Mouse (Mus musculus): ENCODE data around the gene Arrb1. TPM values are rescaled to one million over a fixed set of nuclear protein-coding genes. Genes with fewer than 3 reads are reported as not detected.

The Arrb1 gene
- total and polyA plus RNA-seq, 2 experiments, result 6.2 to 6.5 TPM

GRCm38 (mm10) chr7:99533600-99533999 lies 1.7 kb upstream of the Arrb1 start:
- 67% methylated on average over 7 of the region's 7 CpGs for WGBS
- H3K4me1 ChIP-seq (ENCODE audit: control insufficient read depth, insufficient read depth, low read length), result no peaks in the 10 kb centered on the region; the same call in 1 of the 2 replicates
- TF ChIP-seq CTCF (IDR thresholded peaks at IDR 0.05; ENCODE audit: low read depth, low read length), result no peak
- no peak overlapping the region for H3K4me3 ChIP-seq (ENCODE audit: insufficient read depth, low read depth, low read length)
- H3K36me3 ChIP-seq (ENCODE audit: control insufficient read depth, insufficient read depth, low read length), result no peaks in the 10 kb centered on the region
- no peaks in the 10 kb centered on the region for H3K79me2 ChIP-seq (ENCODE audit: control insufficient read depth, insufficient read depth, low read length)
- DNase-seq (ENCODE audit: extremely low read depth, low read depth, low spot score), result no peak
- H3K27me3 ChIP-seq (ENCODE audit: control insufficient read depth, insufficient read depth, low read length), result no peaks in the 10 kb centered on the region
- no peak overlapping the region for H3K27ac ChIP-seq (replicated peaks; ENCODE audit: insufficient read depth, low read depth, low read length)
- H3K9ac ChIP-seq (ENCODE audit: low read depth, low read length), result no peak overlapping the region

DNA sequence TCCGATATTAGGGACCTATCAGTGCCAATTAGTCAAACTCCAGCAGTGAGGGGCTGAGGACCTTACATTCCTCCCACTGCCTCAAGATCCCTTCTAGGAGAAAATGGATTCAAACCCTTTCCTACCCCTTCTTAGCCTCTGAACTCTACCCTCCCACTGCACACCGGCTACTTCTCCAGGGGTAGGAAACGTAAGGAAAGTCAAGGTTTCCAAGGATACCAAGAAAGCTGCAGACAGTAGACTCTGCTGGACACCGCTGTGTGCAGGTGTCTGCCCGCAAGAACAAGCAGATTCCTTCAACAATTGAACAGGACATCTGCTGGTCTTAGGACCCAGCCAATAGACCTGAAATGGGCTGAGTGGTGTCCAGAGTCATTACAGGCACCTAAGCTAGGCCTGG lies 765 bp upstream of the Arrb1 start:
- H3K4me1 ChIP-seq (ENCODE audit: control insufficient read depth, insufficient read depth, low read length), result no peaks in the 10 kb centered on the region; the same call in 1 of the 2 replicates
- no peaks in the 10 kb centered on the region for H3K27me3 ChIP-seq (ENCODE audit: control insufficient read depth, insufficient read depth, low read length)
- no peak for DNase-seq (ENCODE audit: extremely low read depth, low read depth, low spot score)
- no peak overlapping the region for H3K4me3 ChIP-seq (ENCODE audit: insufficient read depth, low read depth, low read length)
- no peaks in the 10 kb centered on the region for H3K79me2 ChIP-seq (ENCODE audit: control insufficient read depth, insufficient read depth, low read length)
- 0 out of 2 replicates have a peak overlapping the region, but pooled peaks have one; percentile 2 for H3K27ac ChIP-seq (replicated peaks; ENCODE audit: insufficient read depth, low read depth, low read length)
- no peaks in the 10 kb centered on the region for H3K36me3 ChIP-seq (ENCODE audit: control insufficient read depth, insufficient read depth, low read length)
- WGBS, result 85% methylated on average over 5 of the region's 5 CpGs
- no peak overlapping the region for H3K9ac ChIP-seq (ENCODE audit: low read depth, low read length)
- no peak for TF ChIP-seq POLR2A (IDR thresholded peaks at IDR 0.05; ENCODE audit: extremely low read depth, insufficient read depth, low read length)
- no peak for TF ChIP-seq CTCF (IDR thresholded peaks at IDR 0.05; ENCODE audit: low read depth, low read length)

GRCm38 (mm10) chr7:99535741-99536501 lies 655 bp downstream of the Arrb1 start:
- Histone ChIP-seq H3K4me3 (ENCODE audit: insufficient read depth, low read depth, low read length) (peak overlapping the region; percentile 77), H3K27me3 (ENCODE audit: control insufficient read depth, insufficient read depth, low read length) (no peaks in the 10 kb centered on the region), H3K9ac (ENCODE audit: low read depth, low read length) (peak overlapping the region; percentile 92), H3K36me3 (ENCODE audit: control insufficient read depth, insufficient read depth, low read length) (no peaks in the 10 kb centered on the region), H3K4me1 (ENCODE audit: control insufficient read depth, insufficient read depth, low read length) (no peaks in the 10 kb centered on the region; the same call in 1 of the 2 replicates), H3K27ac (replicated peaks; ENCODE audit: insufficient read depth, low read depth, low read length) (peak overlapping the region; percentile 57), H3K79me2 (ENCODE audit: control insufficient read depth, insufficient read depth, low read length) (no peaks in the 10 kb centered on the region)
- DNase-seq (ENCODE audit: extremely low read depth, low read depth, low spot score), result no peak
- TF ChIP-seq CTCF (IDR thresholded peaks at IDR 0.05; ENCODE audit: low read depth, low read length) (no peak), POLR2A (IDR thresholded peaks at IDR 0.05; ENCODE audit: extremely low read depth, insufficient read depth, low read length) (no peak)
- 12% methylated on average over 46 of the region's 46 CpGs for WGBS

DNA sequence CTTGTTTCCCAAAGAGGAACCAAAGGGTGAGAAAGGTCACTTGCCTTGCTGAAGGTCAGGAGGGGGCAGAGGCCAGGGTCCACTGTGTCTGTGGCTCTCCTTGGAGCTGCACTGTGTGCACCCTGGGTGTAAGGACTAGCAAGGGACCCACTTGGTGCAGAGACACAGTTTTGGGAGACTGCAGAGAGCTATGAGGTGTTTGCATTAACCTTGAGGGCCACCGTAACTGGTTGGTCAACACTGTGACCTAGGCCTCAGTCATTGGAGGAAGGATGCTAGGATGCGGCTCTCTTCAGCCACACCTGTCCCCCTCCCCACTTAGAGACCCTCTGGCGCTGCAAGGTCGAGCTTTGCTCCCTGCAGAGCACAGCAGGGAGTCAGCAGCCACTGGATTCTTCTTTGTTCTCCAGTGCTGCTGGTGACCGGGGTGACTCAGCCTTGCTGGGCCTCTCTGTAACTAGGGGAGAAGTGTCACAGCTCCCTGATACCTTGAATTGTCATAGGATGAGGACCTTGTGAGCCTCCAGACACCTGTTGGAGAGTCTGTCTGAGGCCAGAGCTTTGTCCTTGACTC lies 2.0 kb downstream of the Arrb1 start:
- Histone ChIP-seq H3K27ac (replicated peaks; ENCODE audit: insufficient read depth, low read depth, low read length) (no peak overlapping the region), H3K27me3 (ENCODE audit: control insufficient read depth, insufficient read depth, low read length) (no peaks in the 10 kb centered on the region), H3K4me1 (ENCODE audit: control insufficient read depth, insufficient read depth, low read length) (no peaks in the 10 kb centered on the region), H3K4me3 (ENCODE audit: insufficient read depth, low read depth, low read length) (no peak overlapping the region), H3K36me3 (ENCODE audit: control insufficient read depth, insufficient read depth, low read length) (no peaks in the 10 kb centered on the region), H3K9ac (ENCODE audit: low read depth, low read length) (peak overlapping the region; percentile 10; the same call in 1 of the 2 replicates), H3K79me2 (ENCODE audit: control insufficient read depth, insufficient read depth, low read length) (peaks cover 5% of the 10 kb centered on the region; the same call in 1 of the 2 replicates)
- no peak for TF ChIP-seq POLR2A (IDR thresholded peaks at IDR 0.05; ENCODE audit: extremely low read depth, insufficient read depth, low read length)
- WGBS, result 75% methylated on average over 5 of the region's 5 CpGs
- no peak for DNase-seq (ENCODE audit: extremely low read depth, low read depth, low spot score)

GRCm38 (mm10) chr7:99538421-99538820 lies 3.2 kb downstream of the Arrb1 start:
- Histone ChIP-seq H3K4me1 (ENCODE audit: control insufficient read depth, insufficient read depth, low read length) (no peaks in the 10 kb centered on the region; the same call in 1 of the 2 replicates), H3K27me3 (ENCODE audit: control insufficient read depth, insufficient read depth, low read length) (no peaks in the 10 kb centered on the region), H3K9ac (ENCODE audit: low read depth, low read length) (no peak overlapping the region), H3K4me3 (ENCODE audit: insufficient read depth, low read depth, low read length) (no peak overlapping the region), H3K79me2 (ENCODE audit: control insufficient read depth, insufficient read depth, low read length) (peaks cover 5% of the 10 kb centered on the region; the same call in 1 of the 2 replicates), H3K36me3 (ENCODE audit: control insufficient read depth, insufficient read depth, low read length) (no peaks in the 10 kb centered on the region), H3K27ac (replicated peaks; ENCODE audit: insufficient read depth, low read depth, low read length) (no peak overlapping the region)
- no peak for DNase-seq (ENCODE audit: extremely low read depth, low read depth, low spot score)
- TF ChIP-seq CTCF (IDR thresholded peaks at IDR 0.05; ENCODE audit: low read depth, low read length), result no peak
- TF ChIP-seq POLR2A (IDR thresholded peaks at IDR 0.05; ENCODE audit: extremely low read depth, insufficient read depth, low read length), result no peak
- WGBS, result 92% methylated on average over 4 of the region's 4 CpGs

Data from liver, adult 2 months (tissue).